Mouse (Mus musculus) liver, adult 10 weeks (tissue): ENCODE measurements around the gene Olfr726. TPM values are rescaled to one million over a fixed set of nuclear protein-coding genes. Genes with fewer than 3 reads are reported as not detected.

Experiments
- polyA plus RNA-seq: library from polyadenylated mRNA; stranded (reverse); fragments of 350-450 nt; fragmentation: Illumina TruSeq; extraction: RNeasy Lipid Tissue Mini Kit (QIAGEN cat#74804); gene quantifications from one replicate; pipeline ENCODE4 v1.2.3, GENCODE M21; 2014; ENCODE audit warnings: low read depth, low replicate concordance

Gene Olfr726
- polyA plus RNA-seq = not detected

DNA sequence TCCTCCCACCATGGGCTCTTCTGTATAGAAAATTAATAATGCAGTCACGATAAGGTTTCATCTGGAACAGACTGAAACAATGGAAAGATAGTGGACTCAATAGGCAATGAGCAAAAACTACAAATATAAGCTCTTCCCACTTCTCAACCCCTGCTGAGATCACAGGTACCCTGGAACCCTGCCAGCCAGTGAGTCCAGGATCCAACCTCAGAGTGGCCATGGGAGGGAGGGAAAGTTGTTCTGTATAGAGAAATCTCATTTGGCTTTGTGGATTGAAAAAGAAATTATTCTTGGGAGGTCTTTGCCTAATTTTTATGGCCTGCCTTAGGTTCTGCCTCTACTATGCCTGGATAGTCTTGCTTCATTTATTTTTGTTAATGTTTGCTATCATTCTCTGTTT, at the start of gene Olfr726:
Gene Olfr726, minus strand, starts transcription at position 101 of the 400 bp plus-strand sequence.

DNA sequence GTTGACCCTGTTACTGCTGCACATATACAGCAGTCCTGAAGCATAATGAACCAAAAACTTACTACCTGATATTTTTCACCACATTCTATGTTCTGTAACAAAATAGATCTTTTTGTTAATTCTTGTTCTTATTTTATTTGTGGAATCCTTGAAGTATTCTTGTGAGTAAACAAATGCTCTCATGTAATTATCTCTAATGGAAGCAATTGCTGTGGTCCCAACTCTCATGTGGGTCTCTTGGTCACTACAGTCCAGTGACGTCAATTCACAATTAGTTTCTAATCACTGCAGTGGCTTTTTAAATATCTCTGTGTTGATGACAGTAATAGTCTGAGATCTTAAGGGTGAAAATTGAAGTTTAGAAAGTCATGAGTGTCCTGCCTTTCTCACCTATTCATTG, 32.1 kb upstream of the Olfr726 start, which contains the start of gene Olfr727:
Gene Olfr727, plus strand, starts transcription at position 301 of the 400 bp plus-strand sequence.

DNA sequence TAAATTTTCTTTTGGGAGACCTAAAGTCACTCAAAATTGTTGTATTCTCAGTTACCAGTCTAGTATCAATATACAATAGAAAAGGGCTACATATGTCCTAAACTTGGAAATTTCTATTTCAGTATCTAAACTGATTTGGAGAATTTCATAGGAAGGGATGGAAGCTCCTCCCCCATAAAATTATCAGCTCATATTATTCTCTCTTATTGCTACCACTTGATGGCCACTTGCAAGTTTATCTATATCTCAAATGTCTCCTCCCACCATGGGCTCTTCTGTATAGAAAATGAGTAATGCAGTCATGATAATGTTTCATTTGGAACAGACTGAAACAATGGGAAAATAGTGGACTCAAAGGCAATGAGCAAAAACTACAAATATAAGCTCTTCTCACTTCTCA, 50.5 kb downstream of the Olfr726 start, which contains the start of gene Olfr725:
Gene Olfr725, minus strand, starts transcription at position 101 of the 400 bp plus-strand sequence.

Other genes starting within 250 kb of the Olfr726 start
- not detected for gene Olfr722, start 189.0 kb downstream of the Olfr726 start, polyA plus RNA-seq
- gene Olfr723, start 159.2 kb downstream of the Olfr726 start, polyA plus RNA-seq = not detected
- gene Olfr724, start 127.7 kb downstream of the Olfr726 start, polyA plus RNA-seq = not detected
- not detected for gene Olfr725, start 50.6 kb downstream of the Olfr726 start, polyA plus RNA-seq
- not detected for gene Olfr727, start 32.2 kb upstream of the Olfr726 start, polyA plus RNA-seq
- not detected for gene Olfr728, start 51.7 kb upstream of the Olfr726 start, polyA plus RNA-seq
- not detected for gene Olfr729, start 62.0 kb upstream of the Olfr726 start, polyA plus RNA-seq
- gene Olfr730, start 97.2 kb upstream of the Olfr726 start, polyA plus RNA-seq = not detected
- not detected for gene Olfr731, start 150.9 kb upstream of the Olfr726 start, polyA plus RNA-seq
- not detected for gene Olfr732, start 193.3 kb upstream of the Olfr726 start, polyA plus RNA-seq
- gene Olfr733, start 210.6 kb upstream of the Olfr726 start, polyA plus RNA-seq = not detected
- gene Olfr734, start 235.8 kb upstream of the Olfr726 start, polyA plus RNA-seq = not detected